Mouse (Mus musculus) limb, embryonic 11.5 days (tissue): ENCODE results near the gene Agpat2. TPM values are rescaled to one million over a fixed set of nuclear protein-coding genes. Genes with fewer than 3 reads are reported as not detected.

ENCODE experiments used
- ATAC-seq: fragments of 200-750 bp; cut with Nextera tagmentation; 2 replicates; pipeline ENCODE4 v1.8.0; 2017; ENCODE audit warnings: low read depth; ENCODE audit not compliant: insufficient number of reproducible peaks, low FRiP score, low TSS enrichment
- DNase-seq: peaks from one replicate; pipeline ENCODE4 v3.0.0-alpha.2; 2015; ENCODE audit warnings: low spot score
- H3K27ac ChIP-seq: fragments of 300-500 bp; sonication (generic); replicated peaks from 2 replicates; pipeline ENCODE4 v1.5.1; 2014; ENCODE audit warnings: low read depth, mild to moderate bottlenecking, low read length
- H3K27me3 ChIP-seq: fragments of 300-500 bp; sonication (generic); 2 replicates; pipeline ENCODE4 v1.6.1; 2014; ENCODE audit warnings: mild to moderate bottlenecking, low read length, mixed read lengths; ENCODE audit not compliant: control insufficient read depth, insufficient read depth
- H3K36me3 ChIP-seq: fragments of 300-500 bp; sonication (generic); 2 replicates; pipeline ENCODE4 v1.6.1; 2014; ENCODE audit warnings: mild to moderate bottlenecking, low read length, moderate library complexity, mixed read lengths; ENCODE audit not compliant: control insufficient read depth, insufficient read depth
- H3K4me1 ChIP-seq: fragments of 300-500 bp; sonication (generic); 2 replicates; pipeline ENCODE4 v1.6.1; 2014; ENCODE audit warnings: low read length, mixed read lengths; ENCODE audit not compliant: control insufficient read depth, insufficient read depth
- H3K4me2 ChIP-seq: fragments of 300-500 bp; sonication (generic); 2 replicates; pipeline ENCODE4 v1.6.1; 2014; ENCODE audit warnings: low read depth, mild to moderate bottlenecking, moderate library complexity; ENCODE audit not compliant: severe bottlenecking
- H3K4me3 ChIP-seq: fragments of 300-500 bp; sonication (generic); 2 replicates; pipeline ENCODE4 v1.5.1; 2014; ENCODE audit warnings: low read depth, low read length
- H3K9ac ChIP-seq: fragments of 300-500 bp; sonication (generic); 2 replicates; pipeline ENCODE4 v1.6.1; 2014; ENCODE audit warnings: mild to moderate bottlenecking, low read length
- H3K9me3 ChIP-seq: fragments of 300-500 bp; sonication (generic); 2 replicates; pipeline ENCODE4 v1.6.1; 2016; ENCODE audit warnings: low read length; ENCODE audit not compliant: control insufficient read depth
- WGBS: fragments of 180-500 bp; shearing (Covaris S2); extraction: QIAGEN DNeasy Blood & Tissue Kit; methylation state at CpG from one replicate; pipeline ENCODE4 v1.1.7; 2014; 5-methylcytosine and 5-hydroxymethylcytosine counted together
- polyA plus RNA-seq: library from polyadenylated mRNA; unstranded; fragments of >200 nt; fragmentation: Nextera tagmentation; extraction: Ambion mirVana; gene quantifications from 2 replicates; pipeline ENCODE4 v1.2.1, GENCODE M21; 2014

The Agpat2 gene
- 12.2 and 12.8 TPM in 2 replicates for polyA plus RNA-seq

- peak within 1 kb of the TSS; percentile 73 for H3K9ac ChIP-seq
- H3K27me3 ChIP-seq: no peaks in the 10 kb centered on the region
- H3K27ac ChIP-seq: no peak within 1 kb of the TSS
- H3K4me1 ChIP-seq: 0 out of 2 replicates have a peak, but pooled peaks cover 2% of the 10 kb centered on the region
- no peaks in the 10 kb centered on the region for H3K36me3 ChIP-seq
- H3K9me3 ChIP-seq: no peaks in the 10 kb centered on the region
- peak within 1 kb of the TSS; percentile 90 for H3K4me2 ChIP-seq
- peak within 1 kb of the TSS; percentile 64 for H3K4me3 ChIP-seq
- under 1% methylated on average over 100 of the region's 103 CpGs for WGBS
- ATAC-seq (peak; percentile 63), DNase-seq (peak; percentile 72)
Measured at GRCm38 (mm10) chr2:26603720-26604671, at the start of gene Agpat2. Gene Agpat2 (minus strand): TSS chr2:26604417.

- H3K9ac ChIP-seq: no peak overlapping the region
- no peaks in the 10 kb centered on the region for H3K4me1 ChIP-seq
- H3K4me3 ChIP-seq: no peak overlapping the region
- H3K36me3 ChIP-seq: no peaks in the 10 kb centered on the region
- H3K4me2 ChIP-seq: no peak overlapping the region
- H3K27me3 ChIP-seq: no peaks in the 10 kb centered on the region
- peak; percentile 92 for DNase-seq
- H3K27ac ChIP-seq: no peak overlapping the region
- H3K9me3 ChIP-seq: no peaks in the 10 kb centered on the region
- peak; percentile 86 for ATAC-seq
- 22% methylated on average over 3 of the region's 3 CpGs for WGBS
Measured at GRCm38 (mm10) chr2:26646643-26647293, 42.6 kb upstream of the Agpat2 start.

- Histone ChIP-seq H3K4me3 (no peak overlapping the region), H3K27me3 (no peaks in the 10 kb centered on the region), H3K36me3 (peaks cover under 1% of the 10 kb centered on the region; the same call in 1 of the 2 replicates), H3K4me1 (peaks cover 3% of the 10 kb centered on the region; the same call in 1 of the 2 replicates), H3K27ac (no peak overlapping the region), H3K4me2 (no peak overlapping the region), H3K9ac (no peak overlapping the region), H3K9me3 (no peaks in the 10 kb centered on the region)
- WGBS: 59% methylated on average over 2 of the region's 2 CpGs
- ATAC-seq (no peak), DNase-seq (peak; percentile 74)
Measured at GRCm38 (mm10) chr2:26643942-26644341, 39.7 kb upstream of the Agpat2 start.

GRCm38 (mm10) chr2:26641006-26641647 is 36.9 kb upstream of the Agpat2 start:
- Histone ChIP-seq H3K36me3 (peaks cover 17% of the 10 kb centered on the region), H3K27ac (no peak overlapping the region), H3K9me3 (no peaks in the 10 kb centered on the region), H3K4me1 (peaks cover 12% of the 10 kb centered on the region; the same call in 1 of the 2 replicates), H3K9ac (peak overlapping the region; percentile 47; the same call in 1 of the 2 replicates), H3K27me3 (no peaks in the 10 kb centered on the region), H3K4me2 (no peak overlapping the region), H3K4me3 (no peak overlapping the region)
- DNase-seq (no peak), ATAC-seq (no peak)
- WGBS: 70% methylated on average over 7 of the region's 7 CpGs

GRCm38 (mm10) chr2:26639838-26640830 is 35.9 kb upstream of the Agpat2 start:
- WGBS: 3% methylated on average over 49 of the region's 49 CpGs
- peaks cover 12% of the 10 kb centered on the region; the same call in 1 of the 2 replicates for H3K4me1 ChIP-seq
- H3K4me3 ChIP-seq: peak overlapping the region; percentile 100
- no peaks in the 10 kb centered on the region for H3K9me3 ChIP-seq
- ATAC-seq (peak; percentile 78), DNase-seq (peak; percentile 100)
- peak overlapping the region; percentile 99 for H3K9ac ChIP-seq
- peaks cover 23% of the 10 kb centered on the region for H3K36me3 ChIP-seq
- H3K27ac ChIP-seq: peak overlapping the region; percentile 70
- H3K27me3 ChIP-seq: no peaks in the 10 kb centered on the region
- H3K4me2 ChIP-seq: peak overlapping the region; percentile 74

- DNase-seq (peak; percentile 57), ATAC-seq (no peak)
- no peaks in the 10 kb centered on the region for H3K9me3 ChIP-seq
- peaks cover 14% of the 10 kb centered on the region; the same call in 1 of the 2 replicates for H3K4me1 ChIP-seq
- peaks cover 23% of the 10 kb centered on the region for H3K36me3 ChIP-seq
- H3K27ac ChIP-seq: no peak overlapping the region
- H3K4me2 ChIP-seq: peak overlapping the region; percentile 74
- 11% methylated on average over 8 of the region's 8 CpGs for WGBS
- H3K27me3 ChIP-seq: no peaks in the 10 kb centered on the region
- peak overlapping the region; percentile 100 for H3K4me3 ChIP-seq
- peak overlapping the region; percentile 99 for H3K9ac ChIP-seq
Measured at GRCm38 (mm10) chr2:26639083-26639482, 34.9 kb upstream of the Agpat2 start.

- Histone ChIP-seq H3K9ac (peak overlapping the region; percentile 99), H3K4me3 (peak overlapping the region; percentile 100), H3K27ac (0 out of 2 replicates have a peak overlapping the region, but pooled peaks have one; percentile 42), H3K9me3 (no peaks in the 10 kb centered on the region), H3K4me1 (peaks cover 14% of the 10 kb centered on the region; the same call in 1 of the 2 replicates), H3K36me3 (peaks cover 23% of the 10 kb centered on the region), H3K27me3 (no peaks in the 10 kb centered on the region), H3K4me2 (peak overlapping the region; percentile 74)
- ATAC-seq (no peak), DNase-seq (no peak)
- WGBS: 68% methylated on average over 5 of the region's 5 CpGs
Measured at GRCm38 (mm10) chr2:26638572-26638971, 34.4 kb upstream of the Agpat2 start.
